Mouse (Mus musculus) megakaryocyte, embryonic 14.5 days (primary cell): ENCODE data around the gene Rab3gap2. TPM values are rescaled to one million over a fixed set of nuclear protein-coding genes. Genes with fewer than 3 reads are reported as not detected.
"Not testable (repeated sequence)": the region's sequence is repeated elsewhere in the genome, so short reads cannot be mapped to it uniquely, and the experiment has no call there.

Experiments
- H3K27me3 ChIP-seq: replicated peaks from 2 replicates; pipeline ENCODE3; 2012; ENCODE audit warnings: inconsistent platforms
- H3K36me3 ChIP-seq: replicated peaks from 2 replicates; pipeline ENCODE3; 2012; ENCODE audit warnings: low read length, inconsistent platforms, mixed read lengths
- H3K4me1 ChIP-seq: 2 replicates; pipeline ENCODE4 v1.6.1; 2012; ENCODE audit warnings: inconsistent platforms
- H3K4me3 ChIP-seq: replicated peaks from 2 replicates; pipeline ENCODE3; 2012; ENCODE audit warnings: moderate library complexity, mild to moderate bottlenecking, inconsistent platforms
- H3K9me3 ChIP-seq: 2 replicates; pipeline ENCODE4 v1.6.1; 2012; ENCODE audit warnings: inconsistent platforms
- FLI1 ChIP-seq: IDR thresholded peaks from 2 replicates; pipeline ENCODE4 v1.6.1; 2012; ENCODE audit warnings: low read length, inconsistent platforms, mixed read lengths
- GATA1 ChIP-seq: IDR thresholded peaks from 3 replicates; pipeline ENCODE4 v1.6.1; 2012; ENCODE audit warnings: mixed read lengths, low read length, inconsistent platforms, borderline replicate concordance
- polyA plus RNA-seq: library from polyadenylated mRNA; stranded (reverse); fragments of >175 nt; gene quantifications from 2 replicates; pipeline ENCODE4 v1.2.3, GENCODE M21; 2012; ENCODE audit warnings: low replicate concordance; ENCODE audit not compliant: insufficient read depth

Rab3gap2 gene
- polyA plus RNA-seq, 1 experiment, result 11.3 TPM

DNA sequence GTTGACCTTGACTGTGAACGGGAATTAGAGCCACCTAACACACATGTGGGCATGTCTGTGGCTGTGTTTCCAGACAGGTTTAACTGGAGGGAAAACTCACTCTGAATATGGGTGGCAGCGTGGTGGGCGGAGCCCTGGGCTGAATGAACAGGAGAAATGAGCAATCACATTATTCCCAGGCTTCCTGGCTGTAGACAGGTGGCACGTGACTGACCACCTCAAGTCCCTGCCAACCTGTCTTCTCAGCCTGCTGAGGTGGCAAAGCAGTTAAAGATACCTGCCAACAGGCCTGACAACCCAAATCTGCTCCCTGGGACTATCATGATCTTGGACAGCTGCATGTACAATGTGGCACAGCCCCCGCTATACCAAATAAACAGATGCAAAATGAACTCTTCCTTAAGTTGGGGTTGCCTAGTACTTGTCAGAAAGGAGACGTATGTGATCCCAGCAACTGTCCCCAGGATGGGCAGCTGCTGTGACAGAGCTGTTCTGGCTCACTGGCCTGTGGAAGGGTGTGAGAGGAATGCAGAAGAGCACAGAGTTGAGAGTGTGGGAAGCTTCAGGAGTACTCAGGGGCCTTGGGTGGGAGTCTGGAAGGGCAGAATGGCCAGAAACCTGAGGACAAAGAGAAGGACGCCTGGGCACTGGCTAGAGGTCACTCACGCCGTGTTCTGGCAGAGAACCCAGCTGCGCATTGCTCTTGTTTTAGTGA is 88.9 kb downstream of the Rab3gap2 start:
- Histone ChIP-seq H3K27me3 (no peaks in the 10 kb centered on the region), H3K4me1 (no peaks in the 10 kb centered on the region), H3K9me3 (no peaks in the 10 kb centered on the region), H3K36me3 (peaks cover 98% of the 10 kb centered on the region), H3K4me3 (no peak overlapping the region)
- TF ChIP-seq GATA1 (no peak), FLI1 (no peak)

DNA sequence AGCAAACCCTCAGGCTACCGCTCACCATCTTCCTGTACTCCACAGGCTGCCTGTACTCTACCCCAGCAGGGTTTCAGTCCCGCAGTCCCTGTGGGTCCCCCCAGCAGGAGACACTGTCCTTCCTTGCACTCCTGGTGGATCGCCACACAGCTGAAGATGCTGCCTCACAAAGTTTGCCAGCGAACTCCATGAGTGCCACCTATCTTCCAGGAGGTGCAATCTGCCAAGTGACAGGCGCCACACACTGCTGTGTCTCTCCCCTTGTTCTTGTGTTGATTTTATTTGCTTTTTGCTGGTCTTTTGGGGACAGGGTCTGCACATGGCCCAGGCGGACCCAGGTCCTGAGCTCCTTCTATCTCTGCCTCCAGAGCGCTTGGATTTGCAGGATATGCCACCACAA is 92.9 kb downstream of the Rab3gap2 start:
- no peak overlapping the region for H3K4me3 ChIP-seq
- H3K9me3 ChIP-seq, result no peaks in the 10 kb centered on the region
- no peaks in the 10 kb centered on the region for H3K27me3 ChIP-seq
- TF ChIP-seq GATA1 (no peak), FLI1 (no peak)
- no peaks in the 10 kb centered on the region for H3K4me1 ChIP-seq
- H3K36me3 ChIP-seq, result peaks cover 78% of the 10 kb centered on the region

DNA sequence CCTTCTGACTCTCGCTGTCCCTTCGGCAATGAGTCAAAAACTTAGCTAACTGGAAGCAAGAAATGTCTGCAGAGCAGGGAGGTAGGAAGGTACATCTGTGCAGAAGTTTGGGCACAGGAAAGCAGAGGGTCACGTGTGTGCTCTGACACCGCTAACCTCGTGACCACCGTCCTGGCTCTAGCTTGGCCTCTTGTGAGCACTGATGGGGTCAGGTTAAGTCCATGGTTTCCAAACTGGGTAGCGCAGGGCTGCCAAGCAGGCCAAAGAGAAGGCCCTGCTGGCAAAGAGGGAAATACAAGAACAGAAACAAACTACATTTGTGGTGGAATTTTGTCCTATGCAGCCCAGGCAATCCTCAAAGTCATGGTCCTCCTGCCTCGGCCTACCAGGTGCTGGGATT is 94.6 kb downstream of the Rab3gap2 start:
- TF ChIP-seq GATA1 (no peak), FLI1 (no peak)
- no peaks in the 10 kb centered on the region for H3K9me3 ChIP-seq
- H3K4me3 ChIP-seq, result no peak overlapping the region
- H3K36me3 ChIP-seq, result peaks cover 77% of the 10 kb centered on the region
- H3K4me1 ChIP-seq, result no peaks in the 10 kb centered on the region
- H3K27me3 ChIP-seq, result no peaks in the 10 kb centered on the region

DNA sequence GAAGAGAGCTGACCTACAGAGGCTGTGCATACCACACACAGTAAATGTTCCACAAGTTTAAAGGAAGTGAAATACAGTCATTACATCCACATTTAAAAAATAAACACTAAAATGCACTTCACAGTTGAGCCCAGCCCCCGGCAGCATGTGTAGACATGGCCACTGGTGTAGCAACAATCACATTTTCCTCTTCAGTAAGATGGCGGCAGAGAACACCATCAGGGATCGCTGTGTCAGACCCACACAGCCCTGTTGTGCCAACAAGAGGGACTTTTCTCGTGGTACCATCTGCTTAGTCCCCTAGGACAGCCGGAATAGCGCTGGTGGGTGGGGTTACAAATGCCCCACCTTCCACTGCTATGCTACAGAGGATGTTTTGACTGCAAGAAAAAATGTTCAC is 98.9 kb downstream of the Rab3gap2 start:
- no peaks in the 10 kb centered on the region for H3K27me3 ChIP-seq
- H3K36me3 ChIP-seq, result peaks cover 49% of the 10 kb centered on the region

DNA sequence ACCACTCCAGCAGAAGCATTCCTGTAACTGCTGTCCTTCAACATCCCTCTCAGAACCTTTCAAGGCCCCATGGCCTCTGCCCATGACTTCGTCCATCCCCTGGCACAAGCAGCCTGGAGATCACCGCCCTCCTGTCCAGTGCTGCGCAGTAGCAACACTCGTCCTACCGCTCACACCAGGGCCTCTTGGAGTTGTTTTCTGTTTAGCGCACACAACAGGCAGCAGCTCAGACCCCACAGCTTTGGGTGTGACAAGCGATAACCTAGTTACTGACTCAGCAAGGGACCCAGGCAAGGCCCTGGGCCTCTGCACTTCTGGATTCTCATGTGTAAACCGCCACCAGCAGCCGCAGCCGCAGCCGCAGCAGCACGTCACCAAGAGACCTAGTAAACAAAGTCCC is 102.9 kb downstream of the Rab3gap2 start:
- Histone ChIP-seq H3K27me3 (no peaks in the 10 kb centered on the region), H3K4me3 (no peak overlapping the region), H3K9me3 (no peaks in the 10 kb centered on the region), H3K36me3 (peaks cover 53% of the 10 kb centered on the region), H3K4me1 (peaks cover 9% of the 10 kb centered on the region)
- TF ChIP-seq GATA1, result no peak
- TF ChIP-seq FLI1, result no peak

More for the DNA sequence above, 98.9 kb downstream of the Rab3gap2 start:
- TF ChIP-seq GATA1 (no peak), FLI1 (no peak)
- Histone ChIP-seq H3K4me3 (no peak overlapping the region), H3K4me1 (no peaks in the 10 kb centered on the region), H3K9me3 (no peaks in the 10 kb centered on the region)

DNA sequence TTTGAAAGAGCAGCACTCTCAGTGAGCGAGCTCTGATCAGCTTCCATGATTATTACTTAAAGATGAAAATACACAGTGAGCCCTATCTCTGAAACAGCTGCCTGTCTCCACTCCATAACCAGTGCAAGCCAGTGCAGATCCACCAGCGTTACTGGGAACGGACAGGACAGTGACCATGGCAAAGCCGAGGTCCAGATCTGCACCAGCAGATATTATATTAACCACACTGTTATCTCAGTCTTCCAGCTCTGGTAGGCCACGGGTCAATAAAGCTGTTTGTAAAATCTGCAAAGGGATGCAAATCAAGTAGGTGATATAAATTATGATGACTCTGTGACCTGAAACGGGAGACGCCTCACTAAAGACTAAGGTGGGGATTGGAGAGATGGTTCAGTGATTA is 103.7 kb downstream of the Rab3gap2 start:
- H3K27me3 ChIP-seq, result no peaks in the 10 kb centered on the region
- peaks cover 51% of the 10 kb centered on the region for H3K36me3 ChIP-seq
- H3K4me1 ChIP-seq, result peaks cover 15% of the 10 kb centered on the region
- TF ChIP-seq GATA1, result no peak
- TF ChIP-seq FLI1, result no peak
- H3K9me3 ChIP-seq, result no peaks in the 10 kb centered on the region
- no peak overlapping the region for H3K4me3 ChIP-seq

DNA sequence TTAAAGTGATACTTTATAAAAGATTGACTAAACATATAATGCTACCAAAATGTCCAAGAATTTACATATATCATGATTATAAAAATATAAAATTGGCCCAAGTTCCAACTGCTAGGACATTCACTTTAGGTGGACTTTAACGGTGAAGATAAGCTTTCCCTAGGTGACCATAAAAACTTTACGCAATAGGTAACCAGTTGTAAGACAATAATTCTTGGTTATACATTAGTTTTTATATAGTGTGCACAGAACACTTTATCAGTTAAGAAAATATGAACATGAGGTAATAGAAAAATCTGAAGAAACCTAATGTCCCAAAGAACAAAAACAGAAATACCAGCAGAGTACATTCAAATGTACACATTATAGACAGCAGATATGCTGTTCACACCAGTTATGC is 104.4 kb downstream of the Rab3gap2 start:
- Histone ChIP-seq H3K4me3 (no peak overlapping the region), H3K36me3 (peaks cover 51% of the 10 kb centered on the region), H3K27me3 (no peaks in the 10 kb centered on the region), H3K9me3 (no peaks in the 10 kb centered on the region), H3K4me1 (peaks cover 15% of the 10 kb centered on the region)
- TF ChIP-seq GATA1 (no peak), FLI1 (no peak)

DNA sequence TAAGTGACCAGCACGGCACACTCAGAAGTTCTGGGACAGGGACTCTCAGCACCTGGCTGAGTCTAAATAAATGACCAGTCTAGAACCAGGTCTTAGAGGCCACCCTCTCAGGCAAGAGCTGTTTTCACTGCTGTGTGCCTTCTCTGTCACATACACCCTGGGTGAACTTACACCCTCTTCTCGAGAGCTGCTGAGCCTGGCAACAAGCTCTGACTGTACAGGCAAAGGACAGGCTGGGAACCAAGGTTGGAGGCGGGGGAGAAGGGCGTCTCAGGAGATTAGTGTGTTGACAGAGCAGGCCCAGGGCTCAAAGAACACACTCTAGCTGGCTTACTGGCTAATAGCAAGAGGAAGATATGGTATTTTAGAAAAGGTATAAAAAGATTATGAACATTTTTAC is 105.0 kb downstream of the Rab3gap2 start:
- H3K27me3 ChIP-seq, result no peaks in the 10 kb centered on the region
- peaks cover 15% of the 10 kb centered on the region for H3K4me1 ChIP-seq
- no peak overlapping the region for H3K4me3 ChIP-seq
- H3K9me3 ChIP-seq, result no peaks in the 10 kb centered on the region
- H3K36me3 ChIP-seq, result peaks cover 57% of the 10 kb centered on the region
- TF ChIP-seq FLI1, result no peak
- no peak for TF ChIP-seq GATA1

DNA sequence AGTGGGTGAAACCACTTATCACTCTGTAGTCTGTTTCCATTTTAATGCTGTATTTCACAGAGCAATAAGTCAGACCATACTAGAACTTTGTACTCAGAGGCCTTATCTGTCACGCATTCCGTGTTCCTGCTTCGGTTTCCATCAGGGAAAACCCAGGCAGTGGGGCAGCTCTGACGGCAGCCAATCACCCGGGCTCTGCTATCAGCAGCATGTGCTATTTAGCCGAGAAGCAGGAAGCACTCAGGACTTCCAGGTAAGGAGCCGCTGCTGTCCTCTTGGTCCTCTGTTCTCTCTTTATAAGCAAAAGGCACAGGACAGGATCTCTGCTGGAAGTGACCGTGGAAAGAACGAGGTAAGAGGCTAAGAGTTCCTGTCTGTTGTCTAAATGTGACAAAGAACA is 108.0 kb downstream of the Rab3gap2 start:
- Histone ChIP-seq H3K4me1 (peaks cover 15% of the 10 kb centered on the region), H3K4me3 (no peak overlapping the region), H3K9me3 (no peaks in the 10 kb centered on the region), H3K36me3 (peaks cover 78% of the 10 kb centered on the region), H3K27me3 (no peaks in the 10 kb centered on the region)
- no peak for TF ChIP-seq GATA1
- no peak for TF ChIP-seq FLI1

DNA sequence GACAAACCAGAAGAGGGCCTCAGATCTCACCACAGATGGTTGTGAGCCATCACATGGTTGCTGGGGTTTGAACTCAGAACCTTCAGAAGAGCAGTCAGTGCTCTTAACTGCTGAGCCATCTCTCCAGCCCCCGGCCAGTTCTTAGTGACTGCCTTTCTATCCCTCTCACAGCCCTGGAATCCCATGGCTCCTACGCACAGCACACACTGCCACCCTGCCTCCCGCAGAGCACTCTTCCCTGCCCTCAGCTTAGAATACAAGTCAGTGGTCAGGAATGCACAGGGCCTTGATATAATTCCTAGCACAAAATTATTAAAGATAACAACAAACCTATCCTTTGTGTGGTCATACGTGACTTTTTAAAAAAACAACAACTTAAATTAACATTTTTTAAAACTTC is 110.6 kb downstream of the Rab3gap2 start:
- H3K36me3 ChIP-seq, result peaks cover 79% of the 10 kb centered on the region
- H3K4me1 ChIP-seq, result peaks cover 11% of the 10 kb centered on the region
- H3K9me3 ChIP-seq, result no peaks in the 10 kb centered on the region
- H3K4me3 ChIP-seq, result no peak overlapping the region
- no peak for TF ChIP-seq FLI1
- no peak for TF ChIP-seq GATA1
- H3K27me3 ChIP-seq, result no peaks in the 10 kb centered on the region

DNA sequence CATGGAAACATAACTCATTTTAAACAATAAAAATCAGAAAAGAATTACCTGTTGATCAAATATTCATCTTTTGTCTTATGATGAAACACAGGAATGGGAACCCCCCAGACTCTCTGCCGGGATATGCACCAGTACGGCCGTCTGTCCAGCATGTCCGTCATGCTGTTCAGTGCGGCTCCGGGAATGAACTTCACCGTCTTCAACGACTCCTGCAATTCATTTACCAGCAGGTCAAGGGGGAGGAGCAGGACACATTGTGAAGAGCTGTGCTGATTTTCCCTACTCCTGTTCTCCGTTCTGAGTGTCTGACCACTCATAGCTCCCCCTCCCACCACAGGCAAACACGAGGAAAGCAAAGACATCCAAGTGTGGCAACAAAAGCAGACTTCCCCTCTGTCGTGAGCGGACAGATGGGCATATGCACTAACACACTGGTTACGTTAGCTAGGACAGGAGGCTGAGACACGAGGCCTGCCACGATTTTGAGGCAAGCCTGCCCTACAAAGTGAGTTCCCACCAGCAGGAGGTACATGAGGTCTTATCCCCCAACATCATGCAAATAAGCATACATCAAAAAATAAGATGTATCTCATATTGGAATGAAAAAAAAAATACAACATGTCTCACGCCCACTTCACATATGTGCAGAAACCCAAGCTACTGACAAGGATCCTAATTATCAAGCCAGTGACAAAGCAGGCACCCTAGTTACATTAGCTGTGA is 112.1 kb downstream of the Rab3gap2 start:
- peaks cover 88% of the 10 kb centered on the region for H3K36me3 ChIP-seq
- H3K4me1 ChIP-seq, result peaks cover 11% of the 10 kb centered on the region
- H3K27me3 ChIP-seq, result no peaks in the 10 kb centered on the region
- TF ChIP-seq FLI1 (no peak), GATA1 (no peak)
- no peak overlapping the region for H3K4me3 ChIP-seq
- no peaks in the 10 kb centered on the region for H3K9me3 ChIP-seq

DNA sequence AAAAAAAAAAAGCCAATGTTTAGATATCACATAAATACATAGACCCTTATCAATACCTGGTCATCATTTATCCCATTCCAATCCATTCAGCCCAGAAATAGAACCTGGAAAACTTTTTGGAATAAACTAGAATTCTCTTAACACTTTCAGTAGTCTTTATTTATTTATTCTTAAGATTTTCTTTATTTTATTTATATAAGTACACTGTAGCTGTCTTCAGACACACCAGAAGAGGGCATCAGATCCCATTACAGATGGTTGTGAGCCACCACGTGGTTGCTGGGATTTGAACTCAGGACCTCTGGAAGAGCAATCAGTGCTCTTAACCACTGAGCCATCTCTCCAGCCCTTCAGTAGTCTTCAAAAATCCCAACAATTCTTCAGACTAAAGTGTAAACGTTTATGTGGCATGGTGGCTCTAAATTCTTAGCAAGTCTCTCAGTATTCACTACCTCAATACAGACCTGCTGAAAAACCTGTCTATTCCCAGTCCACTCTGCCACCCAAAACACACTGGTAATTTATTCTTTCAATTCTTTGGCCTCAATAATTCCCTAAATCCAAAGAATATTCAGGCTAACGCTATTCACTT is 123.9 kb downstream of the Rab3gap2 start:
- not testable (repeated sequence) for H3K9me3 ChIP-seq, H3K27me3 ChIP-seq
- Histone ChIP-seq H3K4me1 (peaks cover 26% of the 10 kb centered on the region), H3K36me3 (peaks cover 45% of the 10 kb centered on the region), H3K4me3 (peak overlapping the region; percentile 99)
